Mouse (Mus musculus): ENCODE measurements around the gene Qars.

The Qars gene

GRCm38 (mm10) chr9:108507619-108508434 is at the start of gene Qars:
Qars (plus strand) TSS chr9:108507706.
- peak; percentile 97 for DNase-seq (ENCODE audit: low spot score)

- DNase-seq (ENCODE audit: low spot score), result no peak
These were observed 47.6 kb upstream of the Qars start for GRCm38 (mm10) chr9:108459939-108460318.

GRCm38 (mm10) chr9:108460319-108461178 is 47.0 kb upstream of the Qars start, which contains the start of gene Ccdc71:
Ccdc71 (plus strand) TSS chr9:108460527.
- peak; percentile 89 for DNase-seq (ENCODE audit: low spot score)

GRCm38 (mm10) chr9:108461181-108461631 is 46.3 kb upstream of the Qars start, which contains the start of gene Klhdc8b:
Klhdc8b (minus strand) TSS chr9:108461581.
- no peak for DNase-seq (ENCODE audit: low spot score)

- no peak for DNase-seq (ENCODE audit: low spot score)
These were observed 45.8 kb upstream of the Qars start for GRCm38 (mm10) chr9:108461675-108462074.

- DNase-seq (ENCODE audit: low spot score), result no peak
These were observed 45.3 kb upstream of the Qars start for GRCm38 (mm10) chr9:108462192-108462591.

- DNase-seq (ENCODE audit: low spot score), result no peak
These were observed 43.8 kb upstream of the Qars start for GRCm38 (mm10) chr9:108463713-108464112.

- no peak for DNase-seq (ENCODE audit: low spot score)
These were observed 41.3 kb upstream of the Qars start for GRCm38 (mm10) chr9:108466219-108466618.

GRCm38 (mm10) chr9:108469430-108469829 is 38.1 kb upstream of the Qars start:
- no peak for DNase-seq (ENCODE audit: low spot score)

GRCm38 (mm10) chr9:108469845-108470244 is 37.7 kb upstream of the Qars start:
- peak; percentile 76 for DNase-seq (ENCODE audit: low spot score)

GRCm38 (mm10) chr9:108474528-108474927 is 33.0 kb upstream of the Qars start:
- DNase-seq (ENCODE audit: low spot score), result no peak

GRCm38 (mm10) chr9:108478638-108479156 is 28.8 kb upstream of the Qars start:
- DNase-seq (ENCODE audit: low spot score), result peak; percentile 91

GRCm38 (mm10) chr9:108479241-108479640 is 28.3 kb upstream of the Qars start:
- no peak for DNase-seq (ENCODE audit: low spot score)

- DNase-seq (ENCODE audit: low spot score), result peak; percentile 72
These were observed 27.7 kb upstream of the Qars start, which contains the start of gene Lamb2 for GRCm38 (mm10) chr9:108479721-108480351. Lamb2 (plus strand) TSS chr9:108479736.

GRCm38 (mm10) chr9:108480813-108481519 is 26.5 kb upstream of the Qars start:
- DNase-seq (ENCODE audit: low spot score), result no peak

GRCm38 (mm10) chr9:108481520-108482210 is 25.8 kb upstream of the Qars start:
- no peak for DNase-seq (ENCODE audit: low spot score)

- DNase-seq (ENCODE audit: low spot score), result peak; percentile 72
These were observed 24.3 kb upstream of the Qars start for GRCm38 (mm10) chr9:108483051-108483790.

GRCm38 (mm10) chr9:108484021-108484420 is 23.5 kb upstream of the Qars start:
- peak; percentile 36 for DNase-seq (ENCODE audit: low spot score)

- DNase-seq (ENCODE audit: low spot score), result no peak
These were observed 22.1 kb upstream of the Qars start for GRCm38 (mm10) chr9:108485301-108485875.
